Mouse (Mus musculus): ENCODE measurements around the gene Iqsec1. TPM values are rescaled to one million over a fixed set of nuclear protein-coding genes. Genes with fewer than 3 reads are reported as not detected.

Gene Iqsec1
- total RNA-seq, 2 experiments from 2014 or later = 194 to 213 TPM

DNA sequence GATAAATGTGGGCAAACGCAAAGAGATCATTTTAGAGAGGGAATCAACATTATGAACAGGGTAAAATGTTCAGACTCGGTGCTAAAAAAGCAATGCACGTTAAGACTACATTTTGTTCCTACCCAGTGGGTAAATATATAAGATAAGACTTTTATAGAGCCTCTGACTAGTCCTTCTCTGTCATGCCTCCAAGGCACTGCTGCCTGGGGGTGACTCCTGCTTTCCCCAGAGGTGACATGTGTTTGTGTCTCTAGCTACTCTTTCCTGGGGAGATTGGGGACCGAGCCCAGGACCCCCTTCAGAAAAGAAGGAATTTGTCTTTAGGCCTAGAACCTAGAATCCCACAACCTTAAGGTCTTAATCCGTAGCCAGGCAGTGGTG lies 365.0 kb downstream of the Iqsec1 start:
- no peak for DNase-seq (ENCODE audit: low spot score in 2 of 2)

DNA sequence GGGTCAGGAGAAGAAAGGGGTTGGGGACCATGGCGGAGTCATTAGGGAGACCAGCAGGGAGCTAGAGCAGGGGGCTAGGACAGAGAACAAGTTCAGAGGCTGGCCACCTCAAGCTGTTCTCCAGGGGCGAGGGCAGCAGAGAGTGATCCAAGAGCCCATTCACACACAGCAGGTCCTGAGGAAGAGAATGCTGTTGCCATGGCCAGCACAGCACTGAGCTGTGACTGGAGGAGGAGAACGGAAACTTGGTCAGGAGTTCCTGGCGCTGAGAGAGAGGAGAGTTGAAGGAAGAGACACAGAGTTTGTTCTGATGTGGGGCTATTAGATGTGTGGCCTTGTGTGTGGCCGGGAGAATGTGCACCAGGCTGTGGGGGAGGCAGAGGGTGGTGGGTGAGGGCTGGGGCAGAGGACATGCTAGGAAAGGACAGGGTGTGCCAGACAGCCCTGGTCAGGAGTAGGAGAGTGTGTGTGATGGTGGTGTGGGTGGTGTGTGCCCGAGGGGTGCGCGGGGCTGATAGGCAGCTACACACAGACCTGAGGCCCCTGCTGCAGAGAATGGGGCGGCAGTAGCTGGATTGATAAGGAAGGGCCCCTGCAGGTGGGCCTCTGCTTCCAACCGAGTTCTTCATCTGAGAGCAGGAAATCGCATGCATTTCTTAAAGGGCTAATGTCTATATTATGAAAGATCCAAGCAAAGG lies 365.6 kb downstream of the Iqsec1 start:
- DNase-seq (ENCODE audit: low spot score in 2 of 2) = no peak

DNA sequence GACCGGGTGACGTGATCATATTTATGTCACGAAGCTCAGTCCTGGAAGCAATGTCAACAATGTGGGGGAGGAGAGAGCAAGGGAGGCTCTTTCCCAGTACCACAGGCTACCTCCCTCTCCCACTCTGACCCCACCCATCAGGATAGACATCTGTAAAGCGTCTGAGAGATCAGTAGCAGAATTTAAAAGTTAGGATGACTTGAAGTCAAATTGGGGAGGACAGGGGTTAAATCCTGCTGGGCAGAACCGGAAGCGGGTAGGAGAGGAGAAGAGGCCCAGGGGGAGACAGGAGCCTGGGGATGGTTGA lies 366.9 kb downstream of the Iqsec1 start:
- no peak for DNase-seq (ENCODE audit: low spot score in 2 of 2)

DNA sequence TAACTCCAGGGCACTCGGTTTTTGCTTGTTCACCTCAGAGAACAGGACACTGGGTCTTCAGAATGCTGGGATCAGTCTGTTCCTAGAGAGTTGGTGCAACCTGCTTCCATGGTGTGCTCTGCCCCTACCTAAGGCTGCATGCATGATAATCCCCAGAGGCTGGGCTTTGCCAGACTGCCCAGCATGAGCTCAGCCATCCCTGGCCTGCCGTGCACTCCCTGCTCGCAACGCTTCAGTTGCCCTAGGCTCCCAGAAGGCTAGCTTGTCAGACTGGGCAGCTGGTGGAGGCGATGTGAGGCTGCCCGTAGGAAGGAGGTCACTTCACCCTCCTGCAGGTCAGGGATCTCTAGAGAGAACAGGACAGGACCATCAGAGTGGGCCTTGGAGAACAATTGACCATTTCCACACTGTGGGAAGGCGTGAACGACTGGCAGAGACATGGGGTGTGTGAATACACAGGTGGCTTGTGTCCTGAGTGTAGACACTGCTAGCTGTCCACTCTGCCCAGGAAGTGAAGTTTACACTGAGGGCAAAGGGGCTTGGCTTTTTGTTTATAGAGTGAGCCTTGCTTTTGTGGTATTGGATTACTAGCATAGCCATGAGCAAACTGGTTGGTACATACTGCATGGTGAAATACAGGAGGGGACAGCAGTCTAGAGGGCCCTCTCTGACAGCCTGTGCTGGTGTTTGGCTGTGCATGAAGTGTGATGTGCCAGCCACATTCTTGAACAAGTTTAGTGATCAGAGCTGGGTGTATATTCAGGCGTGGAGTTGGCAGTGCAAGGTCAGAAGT lies 367.5 kb downstream of the Iqsec1 start:
- DNase-seq (ENCODE audit: low spot score in 2 of 2) = no peak

DNA sequence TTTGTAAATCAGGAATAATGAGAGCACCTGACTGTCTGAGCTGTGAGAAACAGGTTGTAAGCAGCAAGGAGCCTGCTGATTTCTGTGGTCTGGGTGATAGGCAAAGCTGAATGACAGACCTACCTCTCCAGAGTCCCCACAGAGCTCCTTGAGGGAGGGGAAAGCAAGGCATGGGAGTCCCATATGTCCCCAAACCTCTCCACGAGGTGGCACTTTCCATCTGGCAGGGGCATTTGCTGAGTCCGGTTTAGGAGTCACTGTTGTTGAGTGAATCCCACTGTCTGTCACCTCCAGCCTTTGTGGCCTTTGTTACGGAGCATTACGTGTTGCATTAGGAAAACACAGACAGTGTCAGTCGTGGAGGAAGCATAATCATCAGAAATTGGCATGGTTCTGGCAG lies 368.5 kb downstream of the Iqsec1 start:
- DNase-seq (ENCODE audit: low spot score in 2 of 2) = no peak

DNA sequence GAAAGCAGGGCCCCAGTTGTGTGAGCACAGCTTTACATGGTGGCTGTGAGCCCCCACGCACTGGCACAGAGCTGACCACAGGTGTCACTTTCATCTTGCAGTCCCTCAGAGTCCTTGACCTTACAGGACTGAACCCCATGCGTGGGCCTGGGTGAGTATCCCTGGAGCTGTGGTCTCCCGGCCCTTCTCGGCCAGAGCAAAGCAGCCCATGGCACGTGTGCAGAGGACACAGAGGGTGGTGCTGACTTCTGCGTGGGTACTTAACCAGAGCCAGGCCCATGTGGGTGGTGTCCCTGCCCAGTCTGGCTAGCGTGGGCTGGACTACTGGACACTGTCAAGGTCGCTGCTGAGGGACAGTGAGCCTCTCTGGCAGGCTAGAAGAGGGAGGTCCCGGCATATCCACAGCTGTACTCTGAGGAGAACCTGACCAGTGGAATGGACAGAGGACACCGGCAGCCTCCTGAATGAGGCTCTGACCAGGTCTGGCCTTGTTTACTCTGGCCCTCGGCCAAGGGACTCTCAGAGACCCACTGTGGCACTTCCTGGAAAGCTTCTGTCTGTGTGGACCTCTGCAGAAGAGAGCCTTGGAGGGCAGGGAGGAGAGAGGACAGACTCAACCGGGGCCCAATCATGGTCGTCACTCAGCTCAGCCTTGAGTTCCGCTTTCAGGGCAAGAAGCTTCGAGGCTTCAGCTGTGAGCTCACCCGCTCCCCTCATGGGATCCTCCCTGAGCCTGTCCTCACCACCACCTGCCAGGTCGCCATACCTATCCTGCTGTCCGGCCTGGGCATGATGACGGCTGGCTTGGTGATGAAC lies 369.5 kb downstream of the Iqsec1 start:
- DNase-seq (ENCODE audit: low spot score in 2 of 2) = no peak

DNA sequence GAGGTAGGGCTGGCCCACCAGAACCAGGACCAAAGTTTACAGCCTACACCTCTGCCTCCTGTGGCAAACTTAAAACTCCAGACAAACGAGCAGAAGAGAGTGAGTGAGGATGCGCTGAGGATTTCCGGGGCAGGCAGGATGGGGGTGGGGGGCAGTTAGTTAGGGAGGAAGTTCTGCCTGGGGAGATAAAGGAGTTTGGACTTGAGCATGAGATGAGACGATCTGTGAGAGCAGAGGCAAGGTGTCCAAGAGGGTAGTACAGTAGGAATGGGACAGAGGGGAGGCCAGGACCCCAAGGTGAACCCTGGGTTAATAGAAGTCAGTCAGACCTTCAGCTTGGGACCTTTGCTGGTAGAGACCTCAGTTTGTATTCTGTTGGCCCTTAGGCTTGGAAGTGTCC lies 370.2 kb downstream of the Iqsec1 start:
- no peak for DNase-seq (ENCODE audit: low spot score in 2 of 2)

DNA sequence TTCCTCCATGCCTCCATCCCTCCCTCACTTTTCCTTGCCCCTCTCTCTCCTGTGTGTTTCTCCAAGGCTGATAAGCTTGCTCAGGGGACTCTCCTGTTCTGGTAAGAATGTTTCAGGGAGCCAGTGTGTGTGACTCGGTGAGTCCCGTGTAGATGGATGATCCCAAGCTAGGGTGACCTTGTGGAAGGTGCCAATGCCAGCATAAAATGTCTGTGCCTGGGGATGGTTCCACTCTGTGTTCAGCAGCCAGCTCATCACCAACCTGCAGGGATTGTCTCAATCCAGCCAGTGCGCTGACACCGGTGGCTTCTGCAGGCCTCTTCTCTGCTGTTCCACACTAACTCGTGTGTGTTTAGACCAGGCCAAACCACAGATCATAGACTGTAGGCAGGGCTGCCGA lies 372.0 kb downstream of the Iqsec1 start:
- DNase-seq (ENCODE audit: low spot score in 2 of 2) = no peak

DNA sequence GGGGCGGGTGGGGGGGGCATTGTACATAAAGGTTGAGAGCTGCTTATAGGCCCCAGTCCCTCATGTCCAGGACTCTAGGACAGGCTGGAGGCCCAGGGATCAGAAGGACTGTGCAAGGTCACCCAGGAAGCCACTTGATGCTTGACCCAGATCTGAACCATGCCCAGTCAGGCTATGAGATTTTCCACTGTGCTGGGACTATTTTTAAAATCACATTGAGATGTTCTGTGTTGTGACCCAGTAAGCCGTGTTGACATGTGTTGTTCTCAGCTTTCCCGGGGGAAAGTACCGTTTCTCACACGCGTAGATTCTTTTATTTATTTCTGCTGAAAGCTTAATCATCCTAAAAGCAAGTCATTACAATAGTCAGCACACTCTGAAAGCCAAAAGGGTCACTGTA lies 372.5 kb downstream of the Iqsec1 start:
- DNase-seq (ENCODE audit: low spot score in 2 of 2) = no peak

DNA sequence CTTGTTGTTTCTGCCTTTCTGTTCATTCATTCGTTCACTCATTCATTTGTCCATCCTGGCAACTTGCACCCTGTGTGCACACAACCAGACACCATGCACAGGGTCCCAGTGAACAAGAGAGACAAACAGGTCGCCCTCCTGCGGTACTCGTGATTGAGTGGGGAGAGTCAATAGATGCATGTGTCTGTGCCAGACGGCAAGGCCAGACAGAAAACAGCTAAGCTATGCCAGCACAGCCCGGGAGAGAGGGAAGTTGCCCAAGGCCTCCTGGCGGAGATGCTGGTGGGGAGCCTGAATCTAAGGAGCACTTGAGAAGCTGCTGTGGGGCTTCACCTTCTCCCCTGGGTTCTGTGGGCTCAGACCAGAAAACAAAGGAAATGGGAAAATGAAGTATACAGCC lies 373.1 kb downstream of the Iqsec1 start:
- DNase-seq (ENCODE audit: low spot score in 2 of 2) = peak; percentile 40 to 49

DNA sequence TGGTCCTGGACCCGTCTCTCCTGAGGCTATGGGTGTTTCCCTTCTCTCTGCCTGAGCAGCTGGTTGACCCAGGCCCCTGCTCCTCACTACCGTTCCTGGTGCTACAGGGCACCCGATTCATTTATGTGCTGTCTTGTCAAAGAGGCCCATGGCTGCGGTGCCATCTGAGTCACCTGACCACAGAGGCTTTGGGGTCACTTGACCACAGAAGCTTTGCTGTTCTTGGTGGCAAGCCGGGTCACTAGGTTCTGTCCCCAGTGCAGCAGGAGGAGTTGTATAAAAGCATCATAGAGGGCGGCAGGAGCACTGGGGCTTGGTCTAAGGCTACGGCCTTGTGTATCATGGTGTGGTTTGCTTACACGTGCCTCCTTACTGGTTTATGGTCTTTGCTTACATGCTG lies 375.2 kb downstream of the Iqsec1 start:
- no peak for DNase-seq (ENCODE audit: low spot score in 2 of 2)

DNA sequence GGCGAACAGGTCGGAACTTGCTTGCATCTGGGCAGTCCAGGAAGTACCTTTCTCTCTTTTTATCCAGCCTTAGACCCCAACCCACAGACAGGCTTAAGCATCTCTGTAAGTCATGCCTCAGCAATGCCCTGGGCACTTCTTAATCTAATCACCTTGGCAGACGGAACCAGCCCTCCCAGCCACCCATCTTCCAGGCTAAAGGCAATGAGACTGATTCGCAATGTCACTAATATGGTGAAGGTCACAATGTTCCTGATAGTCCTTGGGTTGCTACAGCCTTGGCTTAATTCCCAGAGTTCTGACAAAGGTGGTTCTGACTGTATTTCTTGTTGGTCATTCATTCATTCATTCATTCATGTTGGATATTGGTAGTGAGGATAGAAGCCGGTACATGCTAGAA lies 378.2 kb downstream of the Iqsec1 start:
- no peak for DNase-seq (ENCODE audit: low spot score in 2 of 2)

DNA sequence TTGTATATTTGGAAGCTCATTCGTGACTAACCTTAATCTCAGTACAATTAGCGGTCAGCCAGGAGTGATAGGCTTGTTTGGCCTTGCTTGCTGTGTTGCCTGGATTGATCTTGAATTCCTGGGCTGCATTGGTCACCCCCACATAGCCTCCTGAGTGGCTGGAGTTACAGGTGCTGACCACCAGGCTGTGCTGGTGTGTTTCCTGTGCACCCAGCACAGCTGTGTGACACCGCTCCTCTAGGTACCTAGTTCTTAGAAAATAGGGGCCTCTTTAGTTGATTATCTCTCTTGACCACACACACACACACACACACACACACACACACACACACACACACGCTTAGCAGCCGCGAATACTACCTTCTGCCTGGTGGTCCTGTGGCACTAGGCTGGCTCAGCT lies 380.3 kb downstream of the Iqsec1 start:
- no peak for DNase-seq (ENCODE audit: low spot score in 2 of 2)

DNA sequence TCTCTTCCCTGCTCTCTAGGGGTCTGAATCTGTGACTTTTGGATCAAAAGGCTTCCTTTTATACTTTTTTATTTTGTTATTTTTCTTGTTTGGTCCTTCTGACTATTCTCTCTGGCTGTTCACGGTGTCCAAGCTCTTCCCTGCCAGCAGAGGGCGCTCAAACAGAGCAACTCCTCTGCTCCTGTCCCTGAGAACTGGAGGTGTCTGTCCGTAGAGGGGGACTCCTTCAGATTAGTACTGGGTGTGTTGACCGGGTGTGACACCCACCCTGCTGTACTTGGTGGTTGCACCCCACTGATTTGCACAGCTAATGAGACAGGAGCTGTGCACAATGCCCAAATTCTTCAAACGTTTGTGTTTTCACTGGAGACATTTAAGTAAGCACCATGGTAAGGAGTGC lies 381.3 kb downstream of the Iqsec1 start:
- peak; percentile 58 to 76 for DNase-seq (ENCODE audit: low spot score in 2 of 2)

DNA sequence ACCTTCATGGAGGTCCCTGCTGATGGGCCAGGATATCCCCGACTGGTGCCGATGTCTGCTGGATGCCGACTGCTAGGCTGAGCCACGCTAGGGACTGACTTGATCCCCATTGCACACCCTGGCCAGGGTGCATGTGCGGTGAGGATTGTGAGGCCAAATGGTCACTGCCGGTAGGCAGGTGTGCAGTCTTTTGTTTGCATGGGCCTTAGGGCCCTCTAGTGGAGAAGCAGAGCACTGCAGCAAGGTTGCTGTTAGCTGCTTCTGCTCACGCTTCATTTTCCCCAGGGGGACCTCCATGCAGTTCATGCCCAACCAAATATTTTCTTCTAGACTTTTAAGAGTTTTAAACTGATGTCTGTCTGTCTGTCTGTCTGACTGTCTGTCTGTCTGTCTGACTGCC lies 381.9 kb downstream of the Iqsec1 start:
- peak; percentile 63 to 74 for DNase-seq (ENCODE audit: low spot score in 2 of 2)

Small RNA genes lying within 50 kb of the gene (microRNA-seq; reads per million reads assigned to microRNA genes)
- gene Gm24816 = 0 reads per million in 2 experiments

Other genes starting within 250 kb of the Iqsec1 start
- gene Nup210, start 128.1 kb upstream of the Iqsec1 start, total RNA-seq (2021) = 10 to 100 TPM; 30.7 to 42.1 TPM
- gene Hdac11, start 168.0 kb upstream of the Iqsec1 start, total RNA-seq (2021) = 100 to 1,000 TPM in 1 of 2 experiments, 10 to 100 TPM in 1; 96.2 to 103 TPM
- gene Fbln2, start 223.8 kb upstream of the Iqsec1 start, total RNA-seq (2021) = 10 to 100 TPM; 15.2 to 16.4 TPM

All from layer of hippocampus, postnatal 10 days (tissue).